Mouse (Mus musculus): ENCODE data around the gene Dpyd.

Gene Dpyd

DNA sequence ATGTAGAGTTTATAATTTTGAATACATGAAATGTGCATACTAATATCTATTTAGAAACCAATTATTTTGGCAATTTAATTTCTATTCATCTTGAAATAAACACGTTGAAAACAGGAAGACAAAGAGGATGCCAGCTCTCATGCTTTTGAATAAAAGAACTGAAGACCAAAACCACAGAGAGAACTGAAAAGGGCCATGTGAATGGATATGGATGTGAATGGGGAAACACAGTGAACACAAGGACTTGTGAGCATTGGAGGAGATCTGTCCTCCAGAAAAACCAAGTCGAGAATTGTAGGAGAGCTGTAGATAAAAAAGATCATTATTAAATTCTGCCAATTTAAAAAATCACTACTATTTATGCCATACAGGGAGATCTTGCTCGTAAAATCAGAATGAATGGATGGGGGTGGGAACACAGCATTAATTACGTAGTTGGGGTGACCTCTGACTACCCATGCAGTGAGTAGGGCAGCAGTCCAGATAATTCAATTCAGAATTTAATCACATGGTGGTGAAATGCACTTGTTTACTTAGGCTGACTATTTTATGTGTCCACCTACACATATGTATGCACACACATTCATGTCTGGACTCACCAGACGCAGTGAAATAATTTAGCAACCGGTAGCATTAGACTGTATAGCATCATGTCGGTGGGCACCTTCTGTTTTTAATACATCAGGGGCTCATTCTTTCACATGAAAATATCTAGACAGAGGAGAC, 114.3 kb downstream of the Dpyd start:
- DNase-seq (ENCODE audit: low read depth, low spot score): no peak

- no peak for DNase-seq (ENCODE audit: low read depth, low spot score)
These were observed 118.9 kb downstream of the Dpyd start for GRCm38 (mm10) chr3:118680803-118681202.

- no peak for DNase-seq (ENCODE audit: low read depth, low spot score)
These were observed 188.3 kb downstream of the Dpyd start for GRCm38 (mm10) chr3:118750269-118750668.

DNA sequence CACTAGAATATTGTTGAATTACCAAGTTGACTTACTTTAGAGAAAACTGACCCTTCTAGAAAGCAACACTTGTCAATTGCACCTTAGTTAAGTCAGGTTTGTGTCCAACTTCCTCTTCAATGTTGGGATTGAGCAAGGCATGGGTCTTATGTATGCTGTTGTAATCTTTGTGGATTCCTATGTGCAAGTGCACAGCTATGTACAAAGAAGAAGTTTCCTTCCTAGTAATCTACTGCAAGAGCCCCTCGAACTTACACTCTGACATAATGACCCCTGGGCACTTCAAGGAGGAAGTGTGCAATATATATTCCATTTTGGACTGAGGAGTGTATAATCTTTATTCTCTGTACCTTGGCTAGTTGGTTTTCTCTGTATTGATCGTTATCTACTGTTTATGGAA, 191.7 kb downstream of the Dpyd start:
- no peak for DNase-seq (ENCODE audit: low read depth, low spot score)

DNA sequence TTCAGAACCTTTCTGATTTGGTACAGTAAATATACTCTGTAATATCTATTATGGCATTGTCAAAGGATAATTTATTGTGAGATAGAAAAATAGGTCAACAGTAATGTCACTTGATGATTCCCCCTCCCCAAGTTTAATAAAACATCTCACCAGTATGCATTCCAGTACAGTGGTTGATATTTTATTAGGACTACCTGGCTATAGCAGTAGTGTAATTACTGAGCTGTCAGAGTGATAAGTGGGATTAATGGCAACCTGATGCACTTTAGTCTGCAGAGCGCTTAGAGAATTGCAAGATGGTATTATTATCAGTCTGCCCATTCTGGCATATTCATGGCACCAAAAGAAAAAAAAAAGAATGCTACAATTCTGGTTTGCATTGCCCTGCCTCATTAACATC, 194.2 kb downstream of the Dpyd start:
- no peak for DNase-seq (ENCODE audit: low read depth, low spot score)

DNA sequence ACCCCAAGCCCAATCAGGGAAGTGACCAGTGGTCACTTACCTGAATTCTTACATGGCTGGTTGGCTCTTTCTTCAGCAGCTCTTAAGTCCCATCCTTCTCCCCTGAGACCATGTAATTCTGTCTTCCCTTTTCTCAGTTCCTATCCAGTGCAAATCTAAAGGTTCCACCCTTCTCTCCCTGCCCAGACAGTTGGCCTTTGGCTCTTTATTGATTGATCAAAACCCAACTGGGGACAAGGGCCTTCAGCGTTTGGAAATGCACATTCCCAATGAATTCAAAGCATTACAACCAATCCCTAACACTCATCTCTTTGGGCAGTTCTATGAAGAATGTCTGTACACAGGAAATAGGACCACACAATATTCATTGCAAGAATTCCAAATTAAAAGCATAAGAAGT, 251.0 kb downstream of the Dpyd start:
- no peak for DNase-seq (ENCODE audit: low read depth, low spot score)

DNA sequence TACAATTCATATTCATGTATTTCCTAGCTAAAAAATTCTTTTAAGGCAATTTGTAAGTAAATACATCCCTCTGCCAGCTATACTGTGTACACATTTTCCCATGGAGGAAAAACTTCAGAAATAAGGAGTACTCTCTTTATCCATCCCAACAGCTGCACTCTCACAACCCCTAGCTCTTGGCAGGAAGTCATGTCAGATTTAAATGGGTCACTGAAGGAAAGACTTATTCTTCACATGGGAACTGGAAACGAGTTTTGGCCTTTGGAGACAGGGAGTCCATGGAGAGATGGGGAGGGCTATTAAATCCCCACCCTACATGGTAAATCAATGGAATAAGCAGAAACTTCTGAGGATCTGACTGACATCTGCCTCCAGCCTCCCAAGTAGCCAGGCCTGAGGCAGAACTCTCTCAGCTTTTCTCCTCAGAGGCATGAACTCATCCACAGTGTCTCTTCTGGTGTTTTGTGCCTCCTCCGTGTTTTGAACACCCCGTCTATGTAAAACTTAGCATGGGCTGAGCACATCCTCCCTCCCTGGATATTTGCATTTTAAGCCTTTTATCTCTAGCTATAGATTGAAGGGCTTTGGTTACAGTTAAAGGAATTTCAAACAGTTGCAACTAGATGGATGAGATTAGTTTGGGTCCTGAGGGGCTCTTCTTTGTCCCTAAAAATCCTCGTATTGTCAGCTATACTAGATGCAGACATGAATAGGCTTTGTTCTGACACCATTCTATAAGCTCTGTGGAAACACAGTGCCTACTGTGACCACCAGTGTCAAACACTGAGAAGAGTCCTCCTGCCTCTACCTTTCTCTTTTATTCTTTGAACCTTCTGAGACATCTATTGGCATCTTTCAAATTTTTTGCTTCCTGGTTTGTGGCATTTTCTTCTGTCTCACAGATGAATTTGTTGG, 288.9 kb downstream of the Dpyd start:
- DNase-seq (ENCODE audit: low read depth, low spot score): no peak

GRCm38 (mm10) chr3:118852711-118853110, 290.8 kb downstream of the Dpyd start:
- no peak for DNase-seq (ENCODE audit: low read depth, low spot score)

GRCm38 (mm10) chr3:118855411-118855810, 293.5 kb downstream of the Dpyd start:
- no peak for DNase-seq (ENCODE audit: low read depth, low spot score)

GRCm38 (mm10) chr3:118869113-118870107, 307.5 kb downstream of the Dpyd start:
- DNase-seq (ENCODE audit: low read depth, low spot score): no peak

DNA sequence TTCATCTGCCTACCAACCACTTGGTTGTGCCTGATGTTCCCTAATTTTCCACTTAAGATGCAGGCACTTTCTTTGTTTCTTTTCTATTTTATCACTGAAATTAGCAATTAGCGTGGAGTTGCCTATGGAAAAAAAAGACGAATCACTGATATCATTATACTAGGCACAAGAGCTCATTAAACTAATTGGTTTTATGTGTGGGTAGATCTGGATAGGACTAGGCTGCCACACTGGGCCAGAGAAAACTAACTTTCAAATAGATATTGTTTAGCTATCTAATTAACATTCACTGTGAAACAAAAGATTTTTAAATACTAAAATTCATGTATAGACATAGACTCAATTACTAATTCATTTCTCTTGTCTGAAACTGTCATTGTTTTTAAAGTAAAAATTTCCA, 313.9 kb downstream of the Dpyd start:
- no peak for DNase-seq (ENCODE audit: low read depth, low spot score)

GRCm38 (mm10) chr3:118899036-118899435, 337.1 kb downstream of the Dpyd start:
- DNase-seq (ENCODE audit: low read depth, low spot score): no peak

DNA sequence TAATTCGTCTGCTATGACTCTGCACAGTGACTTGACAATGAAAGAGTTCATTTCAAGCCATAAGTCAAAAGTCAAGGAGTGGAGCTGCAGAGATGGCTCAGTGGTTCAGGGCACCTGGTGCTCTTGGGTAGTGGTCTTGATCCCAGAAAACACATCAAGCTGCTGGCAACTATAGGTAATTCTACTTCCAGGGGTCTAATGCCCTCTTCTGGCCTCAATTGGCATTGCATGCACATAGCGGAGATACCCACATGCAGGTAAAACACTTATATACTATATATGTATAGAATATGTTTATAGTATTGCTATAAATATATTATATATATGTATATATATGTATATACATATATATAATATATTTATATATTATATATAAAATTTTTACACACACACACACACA, 429.4 kb downstream of the Dpyd start:
- DNase-seq (ENCODE audit: low read depth, low spot score): no peak

GRCm38 (mm10) chr3:118991793-118992192, 429.9 kb downstream of the Dpyd start:
- DNase-seq (ENCODE audit: low read depth, low spot score): no peak

GRCm38 (mm10) chr3:119021255-119021654, 459.3 kb downstream of the Dpyd start:
- no peak for DNase-seq (ENCODE audit: low read depth, low spot score)

- no peak for DNase-seq (ENCODE audit: low read depth, low spot score)
These were observed 480.7 kb downstream of the Dpyd start for GRCm38 (mm10) chr3:119042611-119043010.

DNA sequence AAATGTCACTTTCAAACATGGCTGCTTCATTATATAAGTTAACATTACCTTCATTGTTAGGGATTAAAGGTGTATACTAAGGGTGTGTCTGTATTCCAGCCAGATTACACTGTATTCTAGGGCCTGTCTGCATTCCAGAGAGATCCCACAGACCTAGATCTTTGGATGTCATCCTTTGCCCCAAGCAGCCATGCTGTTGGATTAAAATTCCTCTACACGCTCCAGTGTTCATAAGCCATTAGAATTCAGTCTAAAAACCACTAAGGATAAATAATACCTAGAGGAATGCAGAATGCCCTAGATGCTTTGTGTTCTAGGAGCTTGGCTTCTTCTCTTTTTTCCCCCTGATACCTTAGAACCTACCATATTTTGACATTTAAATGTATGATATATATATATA, 494.2 kb downstream of the Dpyd start:
- no peak for DNase-seq (ENCODE audit: low read depth, low spot score)

DNA sequence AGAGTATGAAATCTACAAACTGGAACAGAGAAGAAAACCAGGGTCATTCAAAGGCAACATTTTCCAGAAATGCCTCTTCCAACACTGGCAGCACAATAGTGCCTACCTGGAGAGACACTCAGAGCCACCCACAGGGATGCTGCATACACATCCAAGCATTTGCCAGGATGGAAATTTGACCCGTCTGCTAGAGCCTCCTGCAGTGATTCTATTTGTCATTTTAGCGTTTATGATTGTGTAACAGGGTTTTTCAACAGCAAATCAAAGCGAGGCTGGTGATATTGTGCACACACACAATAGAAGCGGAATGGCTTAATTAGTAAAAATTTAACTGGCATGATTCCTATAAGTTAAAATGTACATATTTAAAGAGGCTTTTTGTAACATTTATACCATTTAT, 501.3 kb downstream of the Dpyd start:
- DNase-seq (ENCODE audit: low read depth, low spot score): no peak

GRCm38 (mm10) chr3:119063642-119064041, 501.7 kb downstream of the Dpyd start:
- DNase-seq (ENCODE audit: low read depth, low spot score): no peak

DNA sequence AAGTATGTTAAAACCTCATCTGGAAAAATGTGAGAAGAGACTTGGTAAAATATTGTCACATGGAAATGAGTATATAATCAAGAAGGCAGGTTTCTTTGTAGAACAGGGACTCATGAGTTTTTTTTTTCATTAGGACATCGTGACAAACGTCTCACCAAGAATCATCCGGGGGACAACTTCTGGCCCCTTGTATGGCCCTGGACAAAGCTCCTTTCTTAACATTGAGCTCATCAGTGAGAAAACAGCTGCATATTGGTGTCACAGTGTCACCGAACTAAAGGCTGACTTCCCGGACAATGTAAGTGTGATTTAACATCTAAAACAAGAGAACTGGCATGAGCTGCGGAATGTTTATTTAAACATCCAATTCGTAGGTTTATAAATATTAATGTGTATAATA, 502.8 kb downstream of the Dpyd start:
- no peak for DNase-seq (ENCODE audit: low read depth, low spot score)

DNA sequence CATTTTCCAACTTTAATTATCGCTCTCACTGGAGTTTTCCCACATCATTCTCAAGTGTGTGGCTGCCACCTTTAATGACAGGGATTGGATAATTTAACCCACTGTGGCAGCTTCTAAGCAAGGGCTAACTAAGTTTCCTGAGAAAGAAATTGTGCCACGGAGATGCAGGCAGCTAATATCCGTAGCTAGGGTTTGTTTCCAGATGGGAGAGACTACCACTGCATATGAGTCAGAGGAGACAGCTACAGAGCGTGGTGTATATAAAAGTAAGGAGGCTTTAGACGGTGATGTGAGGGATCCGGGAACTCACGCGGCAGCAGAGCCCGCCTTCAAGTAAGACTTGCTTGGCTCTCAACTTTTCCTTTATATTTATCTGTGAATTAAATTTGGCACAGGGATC, 505.3 kb downstream of the Dpyd start:
- no peak for DNase-seq (ENCODE audit: low read depth, low spot score)

DNA sequence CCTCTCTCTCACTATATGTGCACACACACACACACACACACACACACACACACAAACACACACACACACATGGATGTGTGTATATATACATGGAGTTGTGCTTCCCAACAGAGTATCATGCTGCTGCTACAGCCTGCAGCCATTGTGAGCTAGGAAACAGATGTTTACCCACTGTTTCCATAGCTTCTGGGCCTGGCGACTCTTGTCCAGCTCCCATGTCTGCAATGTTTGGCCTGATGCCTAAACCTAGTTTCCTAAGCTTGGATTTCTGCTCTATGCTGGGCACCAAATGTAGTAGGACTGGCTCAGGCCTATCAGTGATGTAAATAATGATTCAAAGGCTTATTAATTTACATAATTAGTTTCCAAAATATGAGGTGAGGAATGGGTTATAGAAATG, 524.7 kb downstream of the Dpyd start:
- DNase-seq (ENCODE audit: low read depth, low spot score): no peak

Data from skeletal muscle tissue, adult 2 months (tissue).